Mouse (Mus musculus): ENCODE measurements at regions not wholly inside any gene's neighbourhood (a gene's known extent, or its start where the extent isn't known, plus 50 kb on each side); places are given as distances from the start of the nearest gene placed in this dataset.

DNA sequence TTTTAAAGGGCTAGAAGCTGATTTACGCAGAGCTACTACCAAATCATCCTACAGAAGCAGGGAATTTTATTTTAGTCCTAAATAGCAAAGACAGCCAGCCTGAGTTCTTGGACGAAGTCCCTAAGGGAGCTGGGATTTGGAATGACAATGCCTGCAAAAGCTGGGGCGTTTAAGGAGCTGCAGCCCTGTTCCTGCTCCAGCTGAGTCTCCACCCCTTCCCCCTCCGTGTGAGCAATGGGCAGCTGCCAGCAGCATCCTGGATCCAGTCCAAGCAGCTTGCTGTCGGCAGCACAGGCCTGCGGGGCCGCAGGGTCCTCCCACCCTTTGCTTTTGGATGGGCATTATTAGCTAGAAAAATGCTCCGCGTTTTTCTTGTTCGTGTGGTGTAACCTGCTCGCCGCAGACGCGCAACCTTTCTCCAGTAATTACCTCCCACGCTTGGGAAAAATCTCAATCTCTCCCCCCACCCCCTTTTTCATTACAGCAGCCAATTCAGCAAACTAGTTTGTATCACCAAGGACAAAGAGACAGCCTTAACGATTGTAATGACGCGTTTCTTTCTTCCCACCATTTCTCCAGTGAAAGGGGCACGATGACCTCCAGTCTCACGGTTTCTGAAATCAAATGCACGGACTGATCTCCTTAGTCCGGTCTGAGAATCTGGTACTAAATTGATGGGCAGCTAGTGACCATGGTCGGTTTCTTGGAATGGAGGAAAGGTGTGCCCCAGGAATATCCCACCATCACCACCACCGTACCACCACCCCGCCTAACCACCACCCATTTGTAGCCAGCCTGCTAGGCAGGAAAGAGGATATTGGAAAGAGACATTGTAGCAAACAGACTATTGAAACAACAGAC is 78.5 kb upstream of the Med14 start:
- dilution Hi-C loops (cut with MboI; ENCODE audit: extremely low pct_ligation_motif_present, extremely low pct_unique_long_range_greater_than_20kb, low sequenced_read_pairs), result no loop called here
- DNase-seq (ENCODE audit: extremely low read depth), result no peak
- H3K27ac ChIP-seq (ENCODE audit: insufficient read depth, low read depth), result no peak overlapping the region

DNA sequence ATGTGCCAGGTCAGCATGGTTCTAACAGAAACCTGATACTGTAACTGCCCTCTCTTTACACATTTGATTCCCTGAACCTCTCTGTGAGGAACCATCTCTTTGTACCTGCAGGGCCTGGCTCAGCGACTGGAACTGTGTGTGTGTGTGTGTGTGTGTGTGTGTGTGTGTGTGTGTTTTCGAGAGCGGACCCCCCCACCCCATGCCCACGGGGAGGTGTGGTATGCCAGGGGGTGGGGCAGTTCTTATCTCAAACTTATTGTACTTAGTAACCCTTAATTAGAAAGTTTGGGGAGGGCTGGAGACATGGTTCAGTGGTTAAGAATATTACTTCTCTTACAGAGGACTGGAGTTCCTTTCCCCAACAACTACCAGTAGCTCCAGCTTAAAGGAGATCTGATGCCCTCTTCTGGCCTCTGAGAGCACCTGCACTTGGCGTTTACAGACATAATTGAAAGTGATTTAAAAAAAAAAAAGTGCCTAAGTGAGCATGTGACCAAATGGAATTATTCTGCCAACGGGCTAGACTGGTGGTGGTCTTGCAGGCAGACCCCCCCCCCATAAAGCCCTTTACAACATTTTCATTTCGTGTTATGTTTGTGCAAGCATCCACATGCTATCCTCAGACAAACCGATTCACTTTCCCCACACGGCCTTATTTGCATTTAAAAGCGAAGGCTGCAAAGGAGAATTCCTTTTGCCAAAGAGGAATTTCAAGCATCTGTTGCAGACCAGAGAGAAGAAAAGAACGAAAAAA is 77.7 kb upstream of the Med14 start:
- DNase-seq (ENCODE audit: extremely low read depth), result peak; percentile 59
- H3K36me3 ChIP-seq (replicated peaks in 1 of 2; ENCODE audit: control insufficient read depth in 1 of 2, insufficient read depth in 1 of 2, low read length in 1 of 2), result no peaks in the 10 kb centered on the region
- TF ChIP-seq CHD1 (IDR thresholded peaks at IDR 0.05; ENCODE audit: low read depth, low read length) (no peak), MYC (IDR thresholded peaks at IDR 0.05; ENCODE audit: low read depth, low read length) (no peak), POLR2AphosphoS2 (IDR thresholded peaks at IDR 0.05; ENCODE audit: low read depth, low read length) (no peak), RAD21 (IDR thresholded peaks at IDR 0.05; ENCODE audit: low read depth, low read length) (peak; percentile 61), SIN3A (IDR thresholded peaks at IDR 0.05; ENCODE audit: low read length) (no peak), TBP (conservative IDR thresholded peaks at IDR 0.05; ENCODE audit: low read depth, low read length) (no peak), ETS1 (conservative IDR thresholded peaks at IDR 0.05; ENCODE audit: low read depth, low read length) (no peak), HCFC1 (IDR thresholded peaks at IDR 0.05; ENCODE audit: low read depth, low read length) (no peak), ZKSCAN1 (IDR thresholded peaks at IDR 0.05; ENCODE audit: borderline replicate concordance, low read depth, low read length) (no peak), ELF1 (IDR thresholded peaks at IDR 0.05; ENCODE audit: low read depth, low read length) (no peak), CHD2 (IDR thresholded peaks at IDR 0.05; ENCODE audit: low read length) (no peak), E2F4 (IDR thresholded peaks at IDR 0.05; ENCODE audit: insufficient replicate concordance, low read depth, low read length) (no peak), IRF4 (IDR thresholded peaks at IDR 0.05; ENCODE audit: low read depth, low read length) (no peak), ZNF384 (IDR thresholded peaks at IDR 0.05; ENCODE audit: low read depth, low read length) (peak; percentile 90), ZMIZ1 (IDR thresholded peaks at IDR 0.05; ENCODE audit: low read depth, low read length) (no peak), GABPA (IDR thresholded peaks at IDR 0.05; ENCODE audit: insufficient replicate concordance, low read depth, low read length) (no peak), KAT2A (IDR thresholded peaks at IDR 0.05; ENCODE audit: insufficient replicate concordance, low read length) (no peak), JUN (IDR thresholded peaks at IDR 0.05; ENCODE audit: insufficient read depth, low read depth, low read length) (no peak), USF1 (IDR thresholded peaks at IDR 0.05; ENCODE audit: low read depth, low read length) (peak; percentile 2; the same call in 1 of the 2 replicates), CTCF (conservative IDR thresholded peaks at IDR 0.05 in 1 of 2, IDR thresholded peaks at IDR 0.05 in 1 of 2; ENCODE audit: low read depth in 2 of 2, low read length in 2 of 2) (peak; percentile 20 to 64; a peak in 2 of 4 replicates), POLR2A (IDR thresholded peaks at IDR 0.05; ENCODE audit: low read depth, low read length) (no peak), ZC3H11A (IDR thresholded peaks at IDR 0.05; ENCODE audit: low read depth, low read length) (no peak), SMC3 (IDR thresholded peaks at IDR 0.05; ENCODE audit: low read depth, low read length) (peak; percentile 50), UBTF (IDR thresholded peaks at IDR 0.05; ENCODE audit: low read depth, low read length) (no peak), MXI1 (IDR thresholded peaks at IDR 0.05; ENCODE audit: low read depth, low read length) (no peak), JUND (conservative IDR thresholded peaks at IDR 0.05; ENCODE audit: low read depth, low read length) (no peak), MEF2A (IDR thresholded peaks at IDR 0.05; ENCODE audit: borderline replicate concordance, low read depth, low read length) (no peak), EP300 (IDR thresholded peaks at IDR 0.05; ENCODE audit: low read length) (no peak)

More for the DNA sequence above, 78.5 kb upstream of the Med14 start:
- no peak overlapping the region for H3K4me3 ChIP-seq (replicated peaks in 1 of 3; ENCODE audit: low read depth in 2 of 3, low read length in 2 of 3, poor library complexity in 1 of 3)
- H3K9ac ChIP-seq (ENCODE audit: insufficient read depth, low read depth), result no peak overlapping the region
- no peaks in the 10 kb centered on the region for H3K79me2 ChIP-seq (replicated peaks; ENCODE audit: control insufficient read depth, extremely low read depth, insufficient read depth, poor library complexity, severe bottlenecking)
- H3K9me3 ChIP-seq (replicated peaks; ENCODE audit: low read length), result no peaks in the 10 kb centered on the region
- H3K36me3 ChIP-seq (replicated peaks in 1 of 2; ENCODE audit: control insufficient read depth in 1 of 2, insufficient read depth in 1 of 2, low read length in 1 of 2), result no peaks in the 10 kb centered on the region
- no peaks in the 10 kb centered on the region for H3K4me1 ChIP-seq (ENCODE audit: control insufficient read depth in 1 of 2, insufficient read depth in 2 of 2)
- H3K27me3 ChIP-seq (replicated peaks), result no peaks in the 10 kb centered on the region
- in situ Hi-C loops (cut with MboI; ENCODE audit: low pct_ligation_motif_present, low pct_unique_long_range_greater_than_20kb, low sequenced_read_pairs), result no loop called here
- H3K4me2 ChIP-seq (ENCODE audit: insufficient read depth, low read depth, poor library complexity, severe bottlenecking), result peak overlapping the region; percentile 31
- TF ChIP-seq HCFC1 (IDR thresholded peaks at IDR 0.05; ENCODE audit: low read depth, low read length), result no peak
- no peak for TF ChIP-seq ETS1 (conservative IDR thresholded peaks at IDR 0.05; ENCODE audit: low read depth, low read length)
- TF ChIP-seq USF1 (IDR thresholded peaks at IDR 0.05; ENCODE audit: low read depth, low read length), result no peak
- no peak for TF ChIP-seq ELF1 (IDR thresholded peaks at IDR 0.05; ENCODE audit: low read depth, low read length)
- TF ChIP-seq E2F4 (IDR thresholded peaks at IDR 0.05; ENCODE audit: insufficient replicate concordance, low read depth, low read length), result no peak
- no peak for TF ChIP-seq SMC3 (IDR thresholded peaks at IDR 0.05; ENCODE audit: low read depth, low read length)
- TF ChIP-seq ZC3H11A (IDR thresholded peaks at IDR 0.05; ENCODE audit: low read depth, low read length), result no peak
- TF ChIP-seq RCOR1 (conservative IDR thresholded peaks at IDR 0.05; ENCODE audit: low read depth, low read length), result no peak

More for the DNA sequence above, 77.7 kb upstream of the Med14 start:
- Histone ChIP-seq H3K79me2 (replicated peaks; ENCODE audit: control insufficient read depth, extremely low read depth, insufficient read depth, poor library complexity, severe bottlenecking) (no peaks in the 10 kb centered on the region), H3K4me3 (replicated peaks in 1 of 3; ENCODE audit: low read depth in 2 of 3, low read length in 2 of 3, poor library complexity in 1 of 3) (no peak overlapping the region), H3K9ac (ENCODE audit: insufficient read depth, low read depth) (no peak overlapping the region), H3K4me1 (ENCODE audit: control insufficient read depth in 1 of 2, insufficient read depth in 2 of 2) (no peaks in the 10 kb centered on the region), H3K9me3 (replicated peaks; ENCODE audit: low read length) (no peaks in the 10 kb centered on the region), H3K4me2 (ENCODE audit: insufficient read depth, low read depth, poor library complexity, severe bottlenecking) (peak overlapping the region; percentile 31), H3K27ac (ENCODE audit: insufficient read depth, low read depth) (no peak overlapping the region), H3K27me3 (replicated peaks) (no peaks in the 10 kb centered on the region)
- dilution Hi-C loops (cut with MboI; ENCODE audit: extremely low pct_ligation_motif_present, extremely low pct_unique_long_range_greater_than_20kb, low sequenced_read_pairs) (no loop called here), in situ Hi-C loops (cut with MboI; ENCODE audit: low pct_ligation_motif_present, low pct_unique_long_range_greater_than_20kb, low sequenced_read_pairs) (no loop called here)
